Mouse (Mus musculus) layer of hippocampus, adult 2 months (tissue): ENCODE measurements around the gene Mrpl2. TPM values are rescaled to one million over a fixed set of nuclear protein-coding genes. Genes with fewer than 3 reads are reported as not detected.
A peak's percentile ranks its signal among the peaks of the same experiment; 100 is the strongest.

Experiments used
- DNase-seq, 2 experiments: peaks; one replicate each; pipeline ENCODE4 v3.0.0; 2022; ENCODE audit warnings: low spot score in 2 of 2
- H3K27ac ChIP-seq: fragments of 200-600 bp; 2 replicates; pipeline ENCODE4 v1.8.1; 2022
- H3K4me3 ChIP-seq: fragments of 200-600 bp; 2 replicates; pipeline ENCODE4 v1.8.1; 2022; ENCODE audit warnings: mild to moderate bottlenecking
- CTCF ChIP-seq: fragments of 200-600 bp; conservative IDR thresholded peaks from 2 replicates; pipeline ENCODE4 v1.8.1; 2022; ENCODE audit warnings: antibody characterized with exemption, mild to moderate bottlenecking, moderate library complexity
- total RNA-seq, 2 experiments: library from RNA; stranded (reverse); gene quantifications; 2 replicates each; pipeline ENCODE4 v1.2.3; 2021

Mrpl2 gene
- total RNA-seq, 2 experiments from 2014 or later: 52.2 to 53.5 TPM

DNA sequence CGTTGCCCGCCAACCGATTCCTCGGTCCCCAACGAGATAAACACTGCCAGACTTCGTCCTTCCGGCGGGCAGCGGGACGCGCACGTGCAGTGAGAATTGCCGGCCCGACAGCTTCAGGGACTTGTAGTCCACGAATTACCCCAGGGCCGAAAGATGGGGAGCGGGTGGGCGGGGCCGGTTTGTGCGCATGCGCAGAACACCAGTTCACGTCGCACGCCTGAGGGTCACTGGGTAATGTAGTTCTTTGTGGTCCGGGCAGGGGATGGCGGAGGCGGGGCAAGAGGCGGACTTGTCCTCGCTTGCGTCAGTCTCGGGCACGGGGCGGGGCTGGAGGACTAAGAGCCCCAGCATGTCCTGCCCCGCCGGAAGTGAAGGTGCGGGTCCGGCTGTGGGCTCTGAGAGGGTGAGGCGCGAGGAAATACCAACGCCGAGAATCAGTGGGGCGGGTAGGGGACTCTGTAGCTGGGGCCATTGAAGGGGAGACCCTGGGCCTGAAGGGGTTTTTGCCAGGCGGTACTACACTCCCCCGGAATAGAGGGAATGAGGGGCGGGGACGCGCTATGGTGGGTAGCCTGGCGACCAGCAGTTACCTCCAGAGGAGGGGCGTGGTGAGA lies 34.8 kb downstream of the Mrpl2 start, which contains the start of gene Klhdc3:
Gene Klhdc3, minus strand, starts transcription at position 155 of the 614 bp plus-strand sequence.
- no peak for TF ChIP-seq CTCF
- peak within 1 kb of the TSS; percentile 78 for H3K4me3 ChIP-seq
- H3K27ac ChIP-seq: peak within 1 kb of the TSS; percentile 94
- DNase-seq: peak; percentile 97 to 98

- DNase-seq: no peak
- no peak for TF ChIP-seq CTCF
- Histone ChIP-seq H3K27ac (peak overlapping the region; percentile 87), H3K4me3 (peak overlapping the region; percentile 78)
Observed at GRCm38 (mm10) chr17:46681466-46682118, 35.6 kb downstream of the Mrpl2 start.

GRCm38 (mm10) chr17:46682654-46683389 lies 36.8 kb downstream of the Mrpl2 start:
- no peak for DNase-seq
- Histone ChIP-seq H3K27ac (no peak overlapping the region), H3K4me3 (no peak overlapping the region)
- no peak for TF ChIP-seq CTCF

- Histone ChIP-seq H3K27ac (no peak overlapping the region), H3K4me3 (no peak overlapping the region)
- DNase-seq: no peak
- no peak for TF ChIP-seq CTCF
Observed at GRCm38 (mm10) chr17:46685913-46686312, 39.9 kb downstream of the Mrpl2 start.

- DNase-seq: no peak
- TF ChIP-seq CTCF: no peak
- Histone ChIP-seq H3K4me3 (no peak overlapping the region), H3K27ac (no peak overlapping the region)
Observed at GRCm38 (mm10) chr17:46690665-46691064, 44.6 kb downstream of the Mrpl2 start.

DNA sequence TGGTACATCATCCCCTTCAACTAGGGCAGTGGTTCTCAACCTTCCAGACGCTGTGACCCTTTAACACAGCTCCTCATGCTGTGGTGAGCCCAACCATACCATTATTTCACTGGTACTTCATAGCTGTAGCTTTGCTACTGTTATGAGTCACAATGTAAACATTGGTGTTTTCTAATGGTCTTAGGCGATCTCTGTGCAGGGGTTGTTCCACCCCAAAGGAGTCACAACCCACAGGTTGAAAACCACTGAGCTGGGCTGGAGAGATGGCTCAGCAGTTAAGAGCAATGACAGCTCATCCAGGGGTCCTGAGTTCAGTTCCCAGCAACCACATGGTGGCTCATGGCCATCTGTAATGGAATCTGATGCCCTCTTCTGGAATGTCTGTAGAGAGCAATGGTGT lies 45.4 kb downstream of the Mrpl2 start:
- TF ChIP-seq CTCF: no peak

GRCm38 (mm10) chr17:46694517-46695063 lies 48.6 kb downstream of the Mrpl2 start:
- no peak for DNase-seq
- TF ChIP-seq CTCF: no peak
- no peak overlapping the region for H3K27ac ChIP-seq
- no peak overlapping the region for H3K4me3 ChIP-seq

More for the DNA sequence above, 45.4 kb downstream of the Mrpl2 start:
- Histone ChIP-seq H3K4me3 (no peak overlapping the region), H3K27ac (no peak overlapping the region)
- no peak for DNase-seq

GRCm38 (mm10) chr17:46698515-46698914 lies 52.5 kb downstream of the Mrpl2 start:
- TF ChIP-seq CTCF: no peak
- Histone ChIP-seq H3K27ac (no peak overlapping the region), H3K4me3 (no peak overlapping the region)
- DNase-seq: no peak

DNA sequence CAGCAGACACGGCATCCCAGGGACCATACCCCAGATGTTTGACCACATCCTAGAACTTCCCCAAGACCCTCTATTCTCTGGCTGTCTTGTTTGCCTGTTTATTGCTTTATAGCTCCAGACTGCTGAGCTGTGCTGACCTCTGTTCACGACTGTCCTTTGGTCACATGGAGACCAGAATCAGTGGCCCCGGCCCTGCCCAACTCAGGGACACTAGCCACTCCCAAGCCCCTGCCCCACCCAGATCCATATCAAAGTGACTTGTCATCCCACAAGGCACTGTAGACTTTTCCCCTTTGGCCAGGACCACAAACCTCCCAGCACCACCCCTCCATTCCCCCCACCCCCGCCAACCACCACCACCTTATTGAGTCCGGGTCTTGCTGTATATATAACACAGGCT lies 53.2 kb downstream of the Mrpl2 start:
- H3K27ac ChIP-seq: no peak overlapping the region
- TF ChIP-seq CTCF: no peak
- no peak overlapping the region for H3K4me3 ChIP-seq
- no peak for DNase-seq

Other genes starting within 250 kb of the Mrpl2 start
- 1 to 10 TPM; 2.4 to 6.3 TPM for gene Crip3, start 217.3 kb upstream of the Mrpl2 start, total RNA-seq
- under 1 TPM in 1 of 2 experiments, not detected in 1; 0.28 TPM for gene Slc22a7, start 207.8 kb upstream of the Mrpl2 start, total RNA-seq
- gene Ttbk1, start 158.6 kb upstream of the Mrpl2 start, total RNA-seq: 100 to 1,000 TPM; 119 to 122 TPM
- 1 to 10 TPM; 4.8 to 6.2 TPM for gene Dnph1, start 149.5 kb upstream of the Mrpl2 start, total RNA-seq
- gene Cul9, start 99.8 kb upstream of the Mrpl2 start, total RNA-seq: 10 to 100 TPM; 66.1 to 68.4 TPM
- 10 to 100 TPM; 75.7 to 90.9 TPM for gene Srf, start 90.1 kb upstream of the Mrpl2 start, total RNA-seq
- 1 to 10 TPM; 8.5 to 8.8 TPM for gene Ptk7, start 16.7 kb upstream of the Mrpl2 start, total RNA-seq
- 10 to 100 TPM; 19.0 to 20.1 TPM for gene Klc4, start 207 bp upstream of the Mrpl2 start, total RNA-seq
- 10 to 100 TPM; 19.1 to 20.4 TPM for gene Cul7, start 4.1 kb downstream of the Mrpl2 start, total RNA-seq
- 10 to 100 TPM; 15.8 to 16.8 TPM for gene Rrp36, start 28.1 kb downstream of the Mrpl2 start, total RNA-seq
- gene Mea1, start 32.6 kb downstream of the Mrpl2 start, total RNA-seq: 100 to 1,000 TPM in 1 of 2 experiments, 10 to 100 TPM in 1; 99.8 to 104 TPM
- gene Klhdc3, start 34.7 kb downstream of the Mrpl2 start, total RNA-seq: 100 to 1,000 TPM; 163 to 173 TPM
- 10 to 100 TPM; 88.0 to 91.4 TPM for gene Ppp2r5d, start 58.9 kb downstream of the Mrpl2 start, total RNA-seq
- gene Pex6, start 65.2 kb downstream of the Mrpl2 start, total RNA-seq: 10 to 100 TPM; 53.6 to 58.4 TPM
- gene Gnmt, start 82.9 kb downstream of the Mrpl2 start, total RNA-seq: 1 to 10 TPM in 1 of 2 experiments, under 1 TPM in 1; 0.90 to 1.2 TPM
- gene Cnpy3, start 106.0 kb downstream of the Mrpl2 start, total RNA-seq: 10 to 100 TPM; 67.9 to 72.4 TPM
- not detected for gene Ptcra, start 117.5 kb downstream of the Mrpl2 start, total RNA-seq
- gene 2310039H08Rik, start 126.4 kb downstream of the Mrpl2 start, total RNA-seq: 10 to 100 TPM in 1 of 2 experiments, 1 to 10 TPM in 1; 8.7 to 10.7 TPM
- gene Rpl7l1, start 136.4 kb downstream of the Mrpl2 start, total RNA-seq: 10 to 100 TPM; 42.8 to 51.2 TPM
- 10 to 100 TPM; 56.1 to 61.3 TPM for gene Bicral, start 212.3 kb downstream of the Mrpl2 start, total RNA-seq
- gene Tbcc, start 244.5 kb downstream of the Mrpl2 start, total RNA-seq: 10 to 100 TPM; 27.3 to 36.3 TPM